Mouse (Mus musculus) stomach, postnatal 0 days (tissue): ENCODE measurements around the gene Lif.

Experiments used
- CTCF ChIP-seq: IDR thresholded peaks from 2 replicates; pipeline ENCODE4 v1.5.1; 2016; ENCODE audit warnings: antibody characterized with exemption, low read depth, mild to moderate bottlenecking, moderate library complexity
- EP300 ChIP-seq: optimal IDR thresholded peaks from 2 replicates; pipeline ENCODE3; 2016; ENCODE audit warnings: antibody characterized with exemption

- TF ChIP-seq CTCF (no peak), EP300 (no peak)
Measured at GRCm38 (mm10) chr11:4249151-4249550, 8.2 kb upstream of the Lif start.
